Mouse (Mus musculus) megakaryocyte, embryonic 14.5 days (primary cell): Measurements from ENCODE around the gene Ston1.

Source experiments
- FLI1 ChIP-seq: IDR thresholded peaks from 2 replicates; pipeline ENCODE4 v1.6.1; 2012; ENCODE audit warnings: low read length, inconsistent platforms, mixed read lengths
- GATA1 ChIP-seq: IDR thresholded peaks from 3 replicates; pipeline ENCODE4 v1.6.1; 2012; ENCODE audit warnings: mixed read lengths, low read length, inconsistent platforms, borderline replicate concordance

DNA sequence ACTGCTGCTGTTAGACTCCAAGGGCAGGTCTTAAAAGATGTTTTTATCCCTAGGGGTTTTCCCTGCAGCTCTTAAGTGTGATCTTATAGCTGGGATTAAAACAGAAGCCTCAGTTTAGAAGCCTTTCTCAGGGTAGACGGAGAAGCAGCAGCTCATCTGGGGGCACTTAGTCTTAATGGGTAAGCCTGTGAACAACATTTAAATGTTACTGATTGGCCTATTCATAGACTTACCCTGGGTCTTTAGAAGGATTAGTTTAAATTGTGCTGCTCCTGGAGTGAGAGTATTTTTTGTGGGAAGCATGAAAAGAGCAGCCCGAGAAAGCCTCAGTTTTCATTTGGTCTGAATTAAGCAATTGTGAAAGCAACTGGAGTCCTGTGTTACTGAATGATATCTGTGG, 72.4 kb downstream of the Ston1 start:
- TF ChIP-seq GATA1: no peak
- no peak for TF ChIP-seq FLI1
